Mouse (Mus musculus): ENCODE measurements around the gene Stra6.

Stra6 gene

DNA sequence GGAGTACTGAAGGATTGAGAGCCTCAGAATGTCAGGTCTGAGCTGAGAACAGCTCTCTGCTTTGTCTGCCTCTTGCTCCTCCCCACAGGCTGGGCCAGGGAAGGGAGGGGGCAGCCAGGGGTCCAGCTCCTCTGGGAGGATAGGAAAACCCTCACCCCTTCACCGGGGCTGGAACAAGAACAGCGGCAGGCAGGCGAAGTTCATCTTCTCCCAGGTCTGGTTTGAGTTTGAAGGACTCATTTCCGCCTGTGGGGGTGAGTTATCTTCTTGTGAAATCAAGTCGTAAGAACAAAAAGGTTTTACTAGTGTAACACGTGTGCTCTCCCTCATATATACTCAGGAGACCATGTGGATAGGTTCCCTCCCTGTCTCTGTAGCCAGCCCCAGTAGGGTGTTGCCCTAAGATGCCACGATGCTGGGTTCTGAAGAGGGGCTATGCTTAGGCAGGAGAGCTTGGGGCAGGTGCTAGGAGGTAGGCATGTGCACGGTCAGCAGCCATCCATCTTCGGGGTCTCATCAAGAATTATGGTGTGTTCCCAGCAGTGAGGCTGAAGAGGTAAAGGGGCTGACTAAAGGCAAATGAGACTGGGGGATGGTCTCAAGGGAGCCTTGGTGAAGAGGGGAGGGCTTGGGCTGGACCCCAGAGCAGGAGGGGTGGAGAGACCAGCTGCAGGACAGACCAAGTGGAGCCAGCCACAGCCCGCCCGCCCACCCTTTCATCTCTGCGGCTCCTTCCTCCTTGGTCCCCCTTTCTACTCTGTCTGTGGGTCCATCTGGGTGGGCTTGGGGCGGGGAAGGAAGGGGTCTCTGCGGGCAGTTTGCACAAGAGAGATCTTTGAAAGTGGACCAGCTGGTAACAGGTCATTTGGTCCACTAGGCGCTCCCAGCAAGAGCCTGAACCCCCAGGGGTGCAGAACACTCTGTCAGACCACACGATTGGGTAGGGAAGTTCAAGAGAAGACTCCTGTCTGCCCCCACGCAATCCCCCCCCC, 70.6 kb downstream of the Stra6 start:
- DNase-seq (ENCODE audit: low spot score) = no peak

- no peak for DNase-seq (ENCODE audit: low spot score)
Observed at GRCm38 (mm10) chr9:58134906-58135305, 71.3 kb downstream of the Stra6 start.

DNA sequence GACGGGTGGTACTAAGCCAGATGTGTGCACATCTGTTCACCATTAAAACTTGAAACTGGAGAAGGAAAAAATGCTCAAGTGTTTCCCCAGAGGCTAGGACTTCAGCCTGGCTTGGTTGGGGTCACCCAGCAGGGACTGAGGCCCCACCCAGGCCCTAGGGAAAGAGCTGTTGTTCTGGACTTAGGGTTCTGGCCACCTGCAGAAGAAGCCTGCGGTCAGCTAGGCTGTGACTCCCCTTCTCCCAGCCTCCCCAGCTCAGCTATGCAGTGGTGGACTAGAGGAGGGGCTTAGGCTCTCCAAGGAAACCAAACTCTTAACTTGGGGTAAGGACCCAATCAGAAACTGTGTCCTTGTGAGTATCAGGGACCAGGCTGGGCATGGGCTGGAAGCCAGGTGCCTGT, 72.3 kb downstream of the Stra6 start:
- no peak for DNase-seq (ENCODE audit: low spot score)

- peak; percentile 2 for DNase-seq (ENCODE audit: low spot score)
Observed at GRCm38 (mm10) chr9:58139947-58140346, 76.4 kb downstream of the Stra6 start.

GRCm38 (mm10) chr9:58143419-58143818, 79.8 kb downstream of the Stra6 start:
- no peak for DNase-seq (ENCODE audit: low spot score)

GRCm38 (mm10) chr9:58144664-58145063, 81.1 kb downstream of the Stra6 start:
- no peak for DNase-seq (ENCODE audit: low spot score)

DNA sequence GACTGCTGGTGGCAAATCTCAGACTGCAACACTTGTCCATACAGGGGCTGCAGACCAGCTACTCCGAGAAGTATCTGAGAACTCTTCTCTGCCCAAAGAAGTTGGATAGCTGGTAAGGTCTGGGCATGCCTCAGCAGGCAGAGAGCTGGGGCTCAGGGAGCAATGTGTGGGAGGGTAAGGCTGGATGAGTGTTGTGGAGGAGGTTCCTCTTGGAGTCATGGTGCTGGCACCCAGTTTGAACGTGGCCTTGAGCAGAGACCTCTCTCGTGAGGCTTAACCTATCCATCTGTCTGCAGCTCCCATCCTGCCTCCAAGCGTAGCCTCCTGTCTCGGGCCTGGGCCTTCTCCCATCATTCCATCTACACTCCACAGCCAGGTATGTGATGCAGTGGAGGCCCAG, 81.8 kb downstream of the Stra6 start:
- DNase-seq (ENCODE audit: low spot score) = no peak

- no peak for DNase-seq (ENCODE audit: low spot score)
Observed at GRCm38 (mm10) chr9:58148806-58149205, 85.2 kb downstream of the Stra6 start.

DNA sequence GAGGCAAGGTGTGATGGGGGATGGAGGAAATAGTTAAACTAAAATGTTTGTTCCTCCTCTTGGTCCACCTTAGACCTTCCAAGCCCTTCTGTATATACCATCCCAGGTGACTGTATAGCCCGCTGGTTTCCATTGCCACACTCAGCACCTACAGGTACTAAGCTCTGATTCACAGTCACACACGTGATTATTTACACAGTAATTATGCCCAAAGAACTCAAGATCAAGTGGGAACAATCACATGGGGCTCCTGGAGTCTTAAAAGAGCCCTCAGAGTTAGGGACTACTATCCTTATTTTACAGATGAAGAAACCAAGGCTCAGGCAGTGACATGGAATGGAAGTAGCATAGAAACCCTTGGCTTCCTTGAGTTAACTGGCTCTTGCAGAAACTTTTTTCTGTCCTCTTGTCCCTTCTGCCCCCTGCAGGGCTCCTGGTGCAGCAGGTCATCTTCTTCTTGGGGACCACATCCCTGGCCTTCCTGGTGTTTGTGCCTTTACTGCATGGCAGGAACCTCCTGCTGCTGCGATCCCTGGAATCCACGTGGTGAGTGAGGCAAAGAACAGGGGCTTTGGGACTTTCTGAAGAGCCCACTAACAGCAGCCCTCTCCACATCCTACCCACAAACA, 87.3 kb downstream of the Stra6 start:
- DNase-seq (ENCODE audit: low spot score) = no peak

- no peak for DNase-seq (ENCODE audit: low spot score)
Observed at GRCm38 (mm10) chr9:58153095-58153494, 89.5 kb downstream of the Stra6 start.

GRCm38 (mm10) chr9:58155366-58155765, 91.8 kb downstream of the Stra6 start:
- no peak for DNase-seq (ENCODE audit: low spot score)

- no peak for DNase-seq (ENCODE audit: low spot score)
Observed at GRCm38 (mm10) chr9:58156819-58157560, 93.4 kb downstream of the Stra6 start.

DNA sequence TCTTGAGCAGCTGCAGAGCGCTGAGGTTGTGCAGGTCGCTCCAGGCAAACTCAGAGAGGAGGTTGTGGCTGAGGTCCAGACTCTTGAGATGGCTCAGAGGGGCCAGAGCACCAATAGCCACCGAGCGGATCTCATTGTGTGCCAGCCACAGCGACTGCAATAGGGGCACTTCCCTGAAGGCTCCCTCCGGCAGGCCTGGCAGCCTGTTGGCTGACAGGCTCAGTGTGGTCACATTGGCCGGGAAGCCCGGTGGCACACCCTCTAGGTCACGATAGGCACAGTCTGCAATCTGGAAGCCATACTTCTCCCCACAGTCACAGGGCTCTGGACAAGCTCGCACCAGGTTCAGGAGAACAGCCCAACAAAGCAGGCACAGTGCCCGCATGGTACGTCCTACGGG, 94.2 kb downstream of the Stra6 start:
- no peak for DNase-seq (ENCODE audit: low spot score)

DNA sequence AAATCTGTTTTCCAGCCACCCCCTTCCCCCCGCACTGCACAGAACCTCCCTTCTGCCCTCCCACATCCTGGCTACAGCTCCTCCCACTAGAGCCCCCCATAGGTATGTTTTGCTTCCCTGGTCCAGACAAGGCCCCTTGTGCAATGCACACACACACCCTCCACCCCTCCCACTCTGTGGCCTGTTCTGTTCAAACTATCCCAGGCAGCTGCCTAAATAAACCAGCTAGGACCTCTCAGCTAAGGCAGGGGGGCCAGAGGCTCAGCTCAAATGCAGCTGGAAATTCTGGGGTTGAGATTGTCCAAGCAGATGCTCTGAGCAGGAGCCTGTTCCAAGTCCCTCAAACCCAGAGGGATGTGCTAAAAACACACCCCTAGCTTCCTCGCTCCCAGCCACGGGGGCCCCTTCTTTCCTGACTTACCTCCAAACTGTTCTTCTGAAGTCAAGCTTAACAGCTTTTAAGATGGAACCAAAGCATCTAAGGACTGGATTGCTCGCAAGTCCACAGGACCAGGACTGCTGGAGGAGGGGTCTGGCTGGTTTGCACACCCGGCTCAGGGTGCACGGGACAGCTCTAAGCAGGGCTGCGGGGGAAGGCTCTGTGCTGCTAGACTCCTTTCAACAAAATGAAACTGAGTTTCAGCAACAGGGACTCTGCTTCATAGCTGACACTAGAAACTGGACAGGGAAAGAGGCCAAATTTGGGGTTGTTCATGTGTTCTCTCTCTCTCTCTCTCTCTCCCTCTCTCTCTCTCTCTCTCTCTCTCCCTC, 95.1 kb downstream of the Stra6 start:
- no peak for DNase-seq (ENCODE audit: low spot score)

- no peak for DNase-seq (ENCODE audit: low spot score)
Observed at GRCm38 (mm10) chr9:58159855-58160254, 96.3 kb downstream of the Stra6 start.

DNA sequence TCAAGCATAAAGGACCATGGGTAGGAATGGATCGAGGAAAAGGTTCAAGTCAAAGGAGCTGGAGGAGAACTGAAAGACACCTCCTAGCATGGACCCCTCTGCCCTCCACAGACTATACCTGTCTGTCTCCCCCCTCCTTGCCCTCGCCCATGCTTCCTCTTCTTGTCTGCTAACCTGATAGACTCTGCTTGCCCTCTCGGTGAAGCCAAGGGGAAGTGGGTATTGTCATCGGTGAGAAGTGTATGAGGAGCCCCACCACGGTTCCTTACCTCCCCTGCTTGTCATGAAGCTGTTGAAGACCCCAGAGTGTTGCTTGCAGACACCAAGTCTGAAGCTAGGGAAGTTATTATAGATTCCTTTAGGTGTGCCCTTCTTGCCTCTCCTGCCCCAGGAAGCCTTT, 96.7 kb downstream of the Stra6 start:
- DNase-seq (ENCODE audit: low spot score) = no peak

GRCm38 (mm10) chr9:58162173-58162572, 98.6 kb downstream of the Stra6 start:
- no peak for DNase-seq (ENCODE audit: low spot score)

- no peak for DNase-seq (ENCODE audit: low spot score)
Observed at GRCm38 (mm10) chr9:58163146-58163545, 99.6 kb downstream of the Stra6 start.

- DNase-seq (ENCODE audit: low spot score) = no peak
Observed at GRCm38 (mm10) chr9:58165779-58166178, 102.2 kb downstream of the Stra6 start.

DNA sequence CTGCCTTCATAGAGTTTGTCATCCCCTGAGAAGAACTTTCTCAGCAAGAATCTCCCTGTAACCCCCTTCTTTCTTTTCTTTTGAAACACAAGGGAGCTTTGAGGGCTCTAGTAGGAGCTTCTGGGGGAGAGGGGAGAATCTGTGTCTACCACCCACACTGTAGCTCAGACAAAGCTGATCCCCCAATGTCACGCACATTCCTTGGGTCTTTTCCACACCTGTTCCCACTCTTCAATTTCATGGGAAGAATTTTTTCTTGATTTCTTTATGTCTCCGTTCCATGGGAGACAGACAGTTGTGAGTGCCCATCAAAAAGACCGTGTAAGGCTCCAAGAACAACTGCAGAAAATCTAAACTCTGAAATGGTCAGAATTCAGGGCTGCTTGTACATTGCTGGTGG, 105.3 kb downstream of the Stra6 start:
- DNase-seq (ENCODE audit: low spot score) = no peak

- DNase-seq (ENCODE audit: low spot score) = no peak
Observed at GRCm38 (mm10) chr9:58169426-58169825, 105.8 kb downstream of the Stra6 start.

DNA sequence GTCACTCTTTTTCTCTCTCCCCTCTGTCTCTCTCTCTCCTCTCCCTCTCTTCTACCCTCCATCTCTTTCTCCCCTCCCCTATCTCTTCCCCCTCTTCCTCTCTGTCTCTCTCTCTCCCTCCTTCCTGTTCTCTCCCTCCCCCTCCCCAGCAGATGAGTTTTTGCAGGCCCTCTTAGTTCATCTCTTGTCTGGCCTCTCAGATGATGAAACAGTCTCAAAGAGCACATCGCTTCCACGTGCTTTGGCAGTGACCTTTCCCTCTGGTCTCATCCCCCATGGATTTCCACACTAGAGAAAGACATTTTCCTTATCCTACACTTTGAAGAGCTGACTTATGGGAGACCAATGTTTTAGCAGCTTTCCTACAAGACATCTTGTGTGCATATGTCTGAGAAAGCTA, 109.3 kb downstream of the Stra6 start:
- no peak for DNase-seq (ENCODE audit: low spot score)
